Mouse (Mus musculus) cerebellum, adult 2 months (tissue): Measurements from ENCODE around the gene Gtpbp3.

ENCODE experiments used
- CTCF ChIP-seq: fragments of 200-500 bp; IDR thresholded peaks from 2 replicates; pipeline ENCODE4 v1.5.1; 2011; ENCODE audit warnings: low read depth, mild to moderate bottlenecking, control low read depth, low read length, moderate library complexity, borderline replicate concordance; ENCODE audit not compliant: insufficient read depth
- POLR2A ChIP-seq: fragments of 200-500 bp; IDR thresholded peaks from 2 replicates; pipeline ENCODE4 v1.6.1; 2011; ENCODE audit warnings: low read length, control low read depth, borderline replicate concordance; ENCODE audit not compliant: insufficient read depth

GRCm38 (mm10) chr8:71509316-71509715, 21.4 kb downstream of the Gtpbp3 start:
- no peak for TF ChIP-seq POLR2A
- TF ChIP-seq CTCF = no peak
